Mouse (Mus musculus): ENCODE data around the gene Prss54.

Prss54 gene

GRCm38 (mm10) chr8:95576240-95576639, at the start of gene Prss54:
Prss54 (minus strand) TSS chr8:95576340.
- DNase-seq (ENCODE audit: inconsistent age in 2 of 2, low spot score in 1 of 2) = no peak

- no peak for DNase-seq (ENCODE audit: inconsistent age in 2 of 2, low spot score in 1 of 2)
Measured at GRCm38 (mm10) chr8:95624833-95625232, 48.7 kb upstream of the Prss54 start.

- no peak for DNase-seq (ENCODE audit: inconsistent age in 2 of 2, low spot score in 1 of 2)
Measured at GRCm38 (mm10) chr8:95620046-95620445, 43.9 kb upstream of the Prss54 start.

- no peak for DNase-seq (ENCODE audit: inconsistent age in 2 of 2, low spot score in 1 of 2)
Measured at GRCm38 (mm10) chr8:95616383-95616782, 40.2 kb upstream of the Prss54 start.

- DNase-seq (ENCODE audit: inconsistent age in 2 of 2, low spot score in 1 of 2) = no peak
Measured at GRCm38 (mm10) chr8:95611769-95612168, 35.6 kb upstream of the Prss54 start.

GRCm38 (mm10) chr8:95610749-95611148, 34.6 kb upstream of the Prss54 start:
- DNase-seq (ENCODE audit: inconsistent age in 2 of 2, low spot score in 1 of 2) = peak in 1 of 2 experiments; percentile 41

GRCm38 (mm10) chr8:95609406-95609805, 33.3 kb upstream of the Prss54 start:
- DNase-seq (ENCODE audit: inconsistent age in 2 of 2, low spot score in 1 of 2) = no peak

GRCm38 (mm10) chr8:95607210-95607609, 31.1 kb upstream of the Prss54 start:
- DNase-seq (ENCODE audit: inconsistent age in 2 of 2, low spot score in 1 of 2) = peak; percentile 7 to 73

GRCm38 (mm10) chr8:95606509-95606908, 30.4 kb upstream of the Prss54 start:
- peak in 1 of 2 experiments; percentile 52 for DNase-seq (ENCODE audit: inconsistent age in 2 of 2, low spot score in 1 of 2)

- DNase-seq (ENCODE audit: inconsistent age in 2 of 2, low spot score in 1 of 2) = no peak
Measured at GRCm38 (mm10) chr8:95602168-95602567, 26.0 kb upstream of the Prss54 start.

- no peak for DNase-seq (ENCODE audit: inconsistent age in 2 of 2, low spot score in 1 of 2)
Measured at GRCm38 (mm10) chr8:95601306-95601705, 25.2 kb upstream of the Prss54 start.

GRCm38 (mm10) chr8:95599861-95600260, 23.7 kb upstream of the Prss54 start:
- DNase-seq (ENCODE audit: inconsistent age in 2 of 2, low spot score in 1 of 2) = peak; percentile 30 to 78

GRCm38 (mm10) chr8:95596841-95597241, 20.7 kb upstream of the Prss54 start:
- no peak for DNase-seq (ENCODE audit: inconsistent age in 2 of 2, low spot score in 1 of 2)

- DNase-seq (ENCODE audit: inconsistent age in 2 of 2, low spot score in 1 of 2) = no peak
Measured at GRCm38 (mm10) chr8:95595131-95595530, 19.0 kb upstream of the Prss54 start.

- DNase-seq (ENCODE audit: inconsistent age in 2 of 2, low spot score in 1 of 2) = no peak
Measured at GRCm38 (mm10) chr8:95593439-95594393, 17.6 kb upstream of the Prss54 start.

- no peak for DNase-seq (ENCODE audit: inconsistent age in 2 of 2, low spot score in 1 of 2)
Measured at GRCm38 (mm10) chr8:95592131-95592780, 16.1 kb upstream of the Prss54 start.

GRCm38 (mm10) chr8:95590539-95590938, 14.4 kb upstream of the Prss54 start:
- no peak for DNase-seq (ENCODE audit: inconsistent age in 2 of 2, low spot score in 1 of 2)

GRCm38 (mm10) chr8:95589282-95589681, 13.1 kb upstream of the Prss54 start:
- DNase-seq (ENCODE audit: inconsistent age in 2 of 2, low spot score in 1 of 2) = peak in 1 of 2 experiments; percentile 27

- no peak for DNase-seq (ENCODE audit: inconsistent age in 2 of 2, low spot score in 1 of 2)
Measured at GRCm38 (mm10) chr8:95587339-95587738, 11.2 kb upstream of the Prss54 start.

- DNase-seq (ENCODE audit: inconsistent age in 2 of 2, low spot score in 1 of 2) = no peak
Measured at GRCm38 (mm10) chr8:95573146-95573545, 3.0 kb downstream of the Prss54 start.

GRCm38 (mm10) chr8:95566809-95567208, 9.3 kb downstream of the Prss54 start:
- no peak for DNase-seq (ENCODE audit: inconsistent age in 2 of 2, low spot score in 1 of 2)

- DNase-seq (ENCODE audit: inconsistent age in 2 of 2, low spot score in 1 of 2) = no peak
Measured at GRCm38 (mm10) chr8:95566217-95566616, 9.9 kb downstream of the Prss54 start.

Measured in adrenal gland, adult (tissue).